ENCODE assay signal across 7 mouse cellular contexts in the genomic region with DNA sequence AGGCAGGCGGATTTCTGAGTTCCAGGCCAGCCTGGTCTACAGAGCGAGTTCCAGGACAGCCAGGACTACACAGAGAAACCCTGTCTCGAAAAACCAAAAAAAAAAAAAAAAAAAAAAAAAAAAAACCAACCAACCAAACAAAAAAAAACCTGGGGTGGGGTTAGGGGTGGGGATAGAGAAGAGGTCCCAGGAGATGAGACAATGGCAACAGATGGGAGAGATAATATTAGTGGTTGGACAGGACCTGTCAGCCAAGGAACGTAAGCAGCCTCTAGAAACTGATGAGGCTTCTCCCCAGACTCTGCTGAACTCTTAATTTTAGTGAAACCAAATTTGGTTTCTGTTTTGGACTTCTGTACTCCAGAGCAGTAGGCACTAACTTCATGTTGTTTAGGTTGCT. TPM values are rescaled to one million over a fixed set of nuclear protein-coding genes. Genes with fewer than 3 reads are reported as not detected.
DNase-seq lines count a peak whose midpoint lies in the region; ATAC-seq and TF ChIP-seq lines count a peak whose summit lies in the region.
"Not testable (repeated sequence)": the region's sequence is repeated elsewhere in the genome, so short reads cannot be mapped to it uniquely, and the experiment has no call there.

No protein-coding gene starts in this region.

- not testable (repeated sequence) for H3K9me3 ChIP-seq in CH12.LX (replicated peaks; ENCODE audit: low read length); ES-E14 (ENCODE audit: control insufficient read depth, insufficient read depth, low read depth, low read length); MEL (replicated peaks; ENCODE audit: insufficient read depth, low read length); liver, embryonic 11.5 days (ENCODE audit: control insufficient read depth, low read length)

- H3K36me3 ChIP-seq in CH12.LX (replicated peaks in 1 of 2; ENCODE audit: control insufficient read depth in 1 of 2, insufficient read depth in 1 of 2, low read length in 1 of 2) (peaks cover 8 to 42% of the 10 kb centered on the region in 2 experiments), ES-E14 (ENCODE audit: control insufficient read depth, insufficient read depth, low read length, poor library complexity, severe bottlenecking) (peaks cover 12% of the 10 kb centered on the region)
- H3K36me3 ChIP-seq in MEL (ENCODE audit: control insufficient read depth in 1 of 2, insufficient read depth in 2 of 2, low read length in 2 of 2); liver, embryonic 11.5 days (ENCODE audit: control insufficient read depth, insufficient read depth, low read length): not testable (repeated sequence)

- TF ChIP-seq EP300 in CH12.LX (IDR thresholded peaks at IDR 0.05; ENCODE audit: low read length); MEL (IDR thresholded peaks at IDR 0.05; ENCODE audit: low read depth in 1 of 2, low read length in 2 of 2): not testable (repeated sequence)

- dilution Hi-C loops in CH12.LX (cut with MboI; ENCODE audit: extremely low pct_ligation_motif_present, extremely low pct_unique_long_range_greater_than_20kb, low sequenced_read_pairs): not testable (repeated sequence)

- peak overlapping the region; percentile 9; the same call in 1 of the 2 replicates for H3K4me2 ChIP-seq in CH12.LX (ENCODE audit: insufficient read depth, low read depth, poor library complexity, severe bottlenecking)
- not testable (repeated sequence) for H3K4me2 ChIP-seq in liver, embryonic 11.5 days

- DNase-seq in CH12.LX (ENCODE audit: extremely low read depth); ES-E14 (ENCODE audit: low read depth, low spot score); liver, embryonic 11.5 days (ENCODE audit: low spot score): not testable (repeated sequence)
- DNase-seq in MEL (ENCODE audit: low read depth, low spot score): peak; percentile 55

- not testable (repeated sequence) for H3K27me3 ChIP-seq in CH12.LX (replicated peaks); MEL (ENCODE audit: control insufficient read depth in 1 of 2, insufficient read depth in 2 of 2, low read length in 2 of 2); liver, embryonic 11.5 days (replicated peaks; ENCODE audit: control insufficient read depth, insufficient read depth, low read length)

- in situ Hi-C loops in CH12.LX (cut with MboI; ENCODE audit: low pct_ligation_motif_present, low pct_unique_long_range_greater_than_20kb, low sequenced_read_pairs); ES-E14 (cut with MboI; ENCODE audit: low sequenced_read_pairs in 2 of 2, unreplicated experiment in 2 of 2): not testable (repeated sequence)

- H3K9ac ChIP-seq in CH12.LX (ENCODE audit: insufficient read depth, low read depth); ES-E14 (ENCODE audit: insufficient read depth, low read depth, low read length, poor library complexity, severe bottlenecking); liver, embryonic 11.5 days (ENCODE audit: low read depth, low read length): not testable (repeated sequence)
- peak overlapping the region; percentile 25 for H3K9ac ChIP-seq in MEL (ENCODE audit: control insufficient read depth, low read depth, low read length, poor library complexity, severe bottlenecking)

- TF ChIP-seq RAD21 in CH12.LX (IDR thresholded peaks at IDR 0.05; ENCODE audit: low read depth, low read length); MEL (IDR thresholded peaks at IDR 0.05; ENCODE audit: low read depth, low read length): not testable (repeated sequence)

- not testable (repeated sequence) for H3K4me1 ChIP-seq in CH12.LX (ENCODE audit: control insufficient read depth in 1 of 2, insufficient read depth in 2 of 2); ES-E14 (ENCODE audit: control insufficient read depth in 2 of 2, insufficient read depth in 2 of 2, low read length in 2 of 2, poor library complexity in 1 of 2); MEL (ENCODE audit: control insufficient read depth in 1 of 2, insufficient read depth in 2 of 2, low read length in 2 of 2); liver, embryonic 11.5 days (replicated peaks; ENCODE audit: control insufficient read depth, insufficient read depth, low read length)

- WGBS in liver, embryonic 11.5 days: 71% methylated on average over 3 of the region's 4 CpGs

- TF ChIP-seq POLR2A in CH12.LX (IDR thresholded peaks at IDR 0.05; ENCODE audit: low read depth, low read length); MEL (IDR thresholded peaks at IDR 0.05; ENCODE audit: control insufficient read depth in 1 of 2, insufficient read depth in 1 of 2, low read depth in 1 of 2, low read length in 2 of 2, poor library complexity in 1 of 2): not testable (repeated sequence)

- not testable (repeated sequence) for H3K4me3 ChIP-seq in CH12.LX (replicated peaks in 1 of 3; ENCODE audit: low read depth in 2 of 3, low read length in 2 of 3, poor library complexity in 1 of 3); ES-E14 (ENCODE audit: insufficient read depth in 1 of 2, low read depth in 1 of 2, low read length in 2 of 2, poor library complexity in 1 of 2, severe bottlenecking in 1 of 2); MEL (ENCODE audit: control insufficient read depth in 1 of 2, insufficient read depth in 1 of 2, low read depth in 2 of 2, low read length in 2 of 2); liver, embryonic 11.5 days (ENCODE audit: low read depth, low read length)

- not testable (repeated sequence) for H3K79me2 ChIP-seq in CH12.LX (replicated peaks; ENCODE audit: control insufficient read depth, extremely low read depth, insufficient read depth, poor library complexity, severe bottlenecking); MEL (ENCODE audit: control insufficient read depth, insufficient read depth, low read length, poor library complexity)

- not testable (repeated sequence) for TF ChIP-seq CTCF in CH12.LX (conservative IDR thresholded peaks at IDR 0.05 in 1 of 2, IDR thresholded peaks at IDR 0.05 in 1 of 2; ENCODE audit: low read depth in 2 of 2, low read length in 2 of 2); MEL (IDR thresholded peaks at IDR 0.05 in 2 of 3, conservative IDR thresholded peaks at IDR 0.05 in 1 of 3; ENCODE audit: control insufficient read depth in 1 of 3, insufficient read depth in 1 of 3, low read depth in 2 of 3, low read length in 3 of 3, poor library complexity in 1 of 3, severe bottlenecking in 1 of 3)

- H3K27ac ChIP-seq in CH12.LX (ENCODE audit: insufficient read depth, low read depth); ES-E14 (ENCODE audit: insufficient read depth, low read depth, low read length, poor library complexity, severe bottlenecking); liver, embryonic 11.5 days (ENCODE audit: low read depth, low read length): not testable (repeated sequence)
- H3K27ac ChIP-seq in MEL (ENCODE audit: control insufficient read depth, low read depth, low read length): 0 out of 2 replicates have a peak overlapping the region, but pooled peaks have one; percentile 7

- peak; percentile 15 for ATAC-seq in CD4-positive, CD25-positive, alpha-beta regulatory T cell, adult 4 months
- peak; percentile 44; the same call in 1 of the 2 replicates for ATAC-seq in liver, embryonic 11.5 days (replicated peaks; ENCODE audit: low FRiP score)
- ATAC-seq in megakaryocyte progenitor cell, adult 5-6 weeks (replicated peaks; ENCODE audit: poor library complexity): peak; percentile 58; the same call in 1 of the 2 replicates
- peak; percentile 79 for ATAC-seq in megakaryocyte-erythroid progenitor cell, adult 5-6 weeks (replicated peaks; ENCODE audit: low FRiP score, low TSS enrichment, poor library complexity, severe bottlenecking)

RNA-seq across cellular contexts. Expression of gene Dgka, which starts 19.2 kb away (rescaled TPM):
- 100 to 1,000 TPM; 322 to 370 TPM for polyA plus RNA-seq in CD4-positive, CD25-positive, alpha-beta regulatory T cell, adult 4 months (2017; shearing (Covaris generic))
- total RNA-seq in CH12.LX (2012; rRNA removed) (5.9 and 6.6 TPM in 2 replicates), CH12.LX (2014; rRNA removed) (3.4 TPM in 2 replicates), ES-E14 (2012; rRNA removed) (11.9 and 19.3 TPM in 2 replicates), MEL (2012; rRNA removed) (0.69 and 1.0 TPM in 2 replicates)
- polyA plus RNA-seq in CH12.LX (2012; ENCODE audit: insufficient read length, low read depth) (9.0 and 9.5 TPM in 2 replicates), MEL (2012; ENCODE audit: insufficient read depth in 1 of 2, insufficient read length in 2 of 2, low read depth in 1 of 2, low replicate concordance in 2 of 2, missing spikeins in 1 of 2) (1 to 10 TPM in 1 of 2 experiments, not detected in 1; 3.5 TPM)
- polyA plus RNA-seq in liver, embryonic 11.5 days (2014; fragmentation: Nextera tagmentation; extraction: Ambion mirVana): 4.6 and 5.5 TPM in 2 replicates
- total RNA-seq in megakaryocyte progenitor cell, adult 5-6 weeks (2015): 9.6 and 13.0 TPM in 2 replicates
- 9.1 and 10.7 TPM in 2 replicates for total RNA-seq in megakaryocyte progenitor cell, adult 5-6 weeks (2017)
- total RNA-seq in megakaryocyte-erythroid progenitor cell, adult 5-6 weeks (2014; fragmentation: Nextera tagmentation): 10.6 and 11.4 TPM in 2 replicates
- total RNA-seq in megakaryocyte-erythroid progenitor cell, adult 5-6 weeks (2017): 1.0 and 6.1 TPM in 2 replicates

RNA-seq across cellular contexts. Expression of gene Cdk2, which starts 20.6 kb away (rescaled TPM):
- 10 to 100 TPM; 19.7 to 23.2 TPM for polyA plus RNA-seq in CD4-positive, CD25-positive, alpha-beta regulatory T cell, adult 4 months (2017; shearing (Covaris generic))
- 38.9 and 47.1 TPM in 2 replicates for total RNA-seq in CH12.LX (2012; rRNA removed)
- 79.3 and 86.9 TPM in 2 replicates for total RNA-seq in CH12.LX (2014; rRNA removed)
- polyA plus RNA-seq in CH12.LX (2012; ENCODE audit: insufficient read length, low read depth): 75.3 and 89.2 TPM in 2 replicates
- total RNA-seq in ES-E14 (2012; rRNA removed): 40.7 and 43.5 TPM in 2 replicates
- 34.2 and 40.5 TPM in 2 replicates for total RNA-seq in MEL (2012; rRNA removed)
- 10 to 100 TPM in 1 of 2 experiments, not detected in 1; 72.4 TPM for polyA plus RNA-seq in MEL (2012; ENCODE audit: insufficient read depth in 1 of 2, insufficient read length in 2 of 2, low read depth in 1 of 2, low replicate concordance in 2 of 2, missing spikeins in 1 of 2)
- 102 and 117 TPM in 2 replicates for polyA plus RNA-seq in liver, embryonic 11.5 days (2014; fragmentation: Nextera tagmentation; extraction: Ambion mirVana)
- total RNA-seq in megakaryocyte progenitor cell, adult 5-6 weeks (2015): 83.1 and 98.3 TPM in 2 replicates
- 65.8 and 68.0 TPM in 2 replicates for total RNA-seq in megakaryocyte progenitor cell, adult 5-6 weeks (2017)
- total RNA-seq in megakaryocyte-erythroid progenitor cell, adult 5-6 weeks (2014; fragmentation: Nextera tagmentation): 68.6 and 94.9 TPM in 2 replicates
- 46.7 and 66.1 TPM in 2 replicates for total RNA-seq in megakaryocyte-erythroid progenitor cell, adult 5-6 weeks (2017)

RNA-seq across cellular contexts. Expression of gene Pmel, which starts 21.5 kb away (rescaled TPM):
- 1 to 10 TPM; 4.8 TPM for polyA plus RNA-seq in CD4-positive, CD25-positive, alpha-beta regulatory T cell, adult 4 months (2017; shearing (Covaris generic))
- total RNA-seq in CH12.LX (2012; rRNA removed) (7.1 and 7.6 TPM in 2 replicates), CH12.LX (2014; rRNA removed) (5.3 and 5.5 TPM in 2 replicates), ES-E14 (2012; rRNA removed) (11.4 and 44.2 TPM in 2 replicates), MEL (2012; rRNA removed) (0.13 and 0.15 TPM in 2 replicates)
- polyA plus RNA-seq in CH12.LX (2012; ENCODE audit: insufficient read length, low read depth) (8.8 and 9.4 TPM in 2 replicates), MEL (2012; ENCODE audit: insufficient read depth in 1 of 2, insufficient read length in 2 of 2, low read depth in 1 of 2, low replicate concordance in 2 of 2, missing spikeins in 1 of 2) (under 1 TPM in 1 of 2 experiments, not detected in 1; 0.45 TPM)
- 0.83 and 0.85 TPM in 2 replicates for polyA plus RNA-seq in liver, embryonic 11.5 days (2014; fragmentation: Nextera tagmentation; extraction: Ambion mirVana)
- total RNA-seq in megakaryocyte progenitor cell, adult 5-6 weeks (2015): 0.12 and 0.68 TPM in 2 replicates
- 0.96 TPM in 1 of 2 replicates, not detected in the other for total RNA-seq in megakaryocyte progenitor cell, adult 5-6 weeks (2017)
- total RNA-seq in megakaryocyte-erythroid progenitor cell, adult 5-6 weeks (2014; fragmentation: Nextera tagmentation): not detected in 2 replicates
- total RNA-seq in megakaryocyte-erythroid progenitor cell, adult 5-6 weeks (2017): not detected in 2 replicates

RNA-seq across cellular contexts. Expression of gene Pym1, which starts 22.2 kb away (rescaled TPM):
- polyA plus RNA-seq in CD4-positive, CD25-positive, alpha-beta regulatory T cell, adult 4 months (2017; shearing (Covaris generic)): 10 to 100 TPM; 58.0 to 86.6 TPM
- 52.8 and 63.1 TPM in 2 replicates for total RNA-seq in CH12.LX (2012; rRNA removed)
- 84.9 and 87.8 TPM in 2 replicates for total RNA-seq in CH12.LX (2014; rRNA removed)
- polyA plus RNA-seq in CH12.LX (2012; ENCODE audit: insufficient read length, low read depth): 75.6 and 86.6 TPM in 2 replicates
- 71.7 and 78.6 TPM in 2 replicates for total RNA-seq in ES-E14 (2012; rRNA removed)
- total RNA-seq in MEL (2012; rRNA removed): 64.2 and 77.4 TPM in 2 replicates
- polyA plus RNA-seq in MEL (2012; ENCODE audit: insufficient read depth in 1 of 2, insufficient read length in 2 of 2, low read depth in 1 of 2, low replicate concordance in 2 of 2, missing spikeins in 1 of 2): 100 to 1,000 TPM in 1 of 2 experiments, not detected in 1; 107 TPM
- polyA plus RNA-seq in liver, embryonic 11.5 days (2014; fragmentation: Nextera tagmentation; extraction: Ambion mirVana): 40.1 and 42.1 TPM in 2 replicates
- 36.6 and 37.7 TPM in 2 replicates for total RNA-seq in megakaryocyte progenitor cell, adult 5-6 weeks (2015)
- 38.9 and 53.4 TPM in 2 replicates for total RNA-seq in megakaryocyte progenitor cell, adult 5-6 weeks (2017)
- total RNA-seq in megakaryocyte-erythroid progenitor cell, adult 5-6 weeks (2014; fragmentation: Nextera tagmentation): 26.6 and 38.0 TPM in 2 replicates
- total RNA-seq in megakaryocyte-erythroid progenitor cell, adult 5-6 weeks (2017): 27.0 and 58.4 TPM in 2 replicates

RNA-seq across cellular contexts. Expression of gene Rab5b, which starts 29.4 kb away (rescaled TPM):
- polyA plus RNA-seq in CD4-positive, CD25-positive, alpha-beta regulatory T cell, adult 4 months (2017; shearing (Covaris generic)): 100 to 1,000 TPM in 1 of 2 experiments, 10 to 100 TPM in 1; 69.1 to 111 TPM
- total RNA-seq in CH12.LX (2012; rRNA removed) (22.0 and 27.4 TPM in 2 replicates), CH12.LX (2014; rRNA removed) (28.9 and 34.4 TPM in 2 replicates), ES-E14 (2012; rRNA removed) (23.2 and 32.8 TPM in 2 replicates), MEL (2012; rRNA removed) (16.2 and 18.7 TPM in 2 replicates)
- polyA plus RNA-seq in CH12.LX (2012; ENCODE audit: insufficient read length, low read depth) (20.4 and 20.6 TPM in 2 replicates), MEL (2012; ENCODE audit: insufficient read depth in 1 of 2, insufficient read length in 2 of 2, low read depth in 1 of 2, low replicate concordance in 2 of 2, missing spikeins in 1 of 2) (10 to 100 TPM; 23.3 to 45.7 TPM)
- polyA plus RNA-seq in liver, embryonic 11.5 days (2014; fragmentation: Nextera tagmentation; extraction: Ambion mirVana): 46.9 and 47.1 TPM in 2 replicates
- total RNA-seq in megakaryocyte progenitor cell, adult 5-6 weeks (2015): 33.1 and 40.2 TPM in 2 replicates
- total RNA-seq in megakaryocyte progenitor cell, adult 5-6 weeks (2017): 47.9 and 50.6 TPM in 2 replicates
- 16.2 and 22.1 TPM in 2 replicates for total RNA-seq in megakaryocyte-erythroid progenitor cell, adult 5-6 weeks (2014; fragmentation: Nextera tagmentation)
- total RNA-seq in megakaryocyte-erythroid progenitor cell, adult 5-6 weeks (2017): 16.6 and 19.1 TPM in 2 replicates

Comparison
In these comparisons a context has a peak if more than half of its experiments do, and no peak if none do; other contexts are left out.
1. ATAC-seq: peak in every context shown above with its lines; median percentile 79 in megakaryocyte-erythroid progenitor cell, adult 5-6 weeks; 58 in megakaryocyte progenitor cell, adult 5-6 weeks; 44 in liver, embryonic 11.5 days; 15 in CD4-positive, CD25-positive, alpha-beta regulatory T cell, adult 4 months.